Mouse (Mus musculus) forebrain, embryonic 14.5 days (tissue): Measurements from ENCODE around the gene Gm12184. TPM values are rescaled to one million over a fixed set of nuclear protein-coding genes. Genes with fewer than 3 reads are reported as not detected.
A peak's percentile ranks its signal among the peaks of the same experiment; 100 is the strongest.
"Not testable (repeated sequence)": the region's sequence is repeated elsewhere in the genome, so short reads cannot be mapped to it uniquely, and the experiment has no call there.

Experiments used
- ATAC-seq: fragments of 200-750 bp; cut with Nextera tagmentation; 2 replicates; pipeline ENCODE4 v1.8.0; 2017; ENCODE audit warnings: mild to moderate bottlenecking, moderate library complexity
- DNase-seq: peaks from one replicate; pipeline ENCODE4 v3.0.0-alpha.2; 2015; ENCODE audit warnings: low spot score
- H3K27ac ChIP-seq: fragments of 300-500 bp; sonication (generic); 2 replicates; pipeline ENCODE4 v1.5.1; 2014; ENCODE audit warnings: low read depth, mild to moderate bottlenecking, control low read depth, low read length, moderate library complexity
- H3K27me3 ChIP-seq: fragments of 300-500 bp; sonication (generic); replicated peaks from 2 replicates; pipeline ENCODE4 v1.6.1; 2014; ENCODE audit warnings: low read length, control low read depth, mixed read lengths; ENCODE audit not compliant: control insufficient read depth, insufficient read depth
- H3K36me3 ChIP-seq: fragments of 300-500 bp; sonication (generic); 2 replicates; pipeline ENCODE4 v1.6.1; 2014; ENCODE audit warnings: low read length, control low read depth; ENCODE audit not compliant: control insufficient read depth, insufficient read depth
- H3K4me1 ChIP-seq: fragments of 300-500 bp; sonication (generic); 2 replicates; pipeline ENCODE4 v1.6.1; 2014; ENCODE audit warnings: antibody characterized with exemption, low read length, control low read depth; ENCODE audit not compliant: control insufficient read depth, insufficient read depth
- H3K4me2 ChIP-seq: fragments of 300-500 bp; sonication (generic); 2 replicates; pipeline ENCODE4 v1.6.1; 2014; ENCODE audit warnings: mild to moderate bottlenecking, control low read depth, low read length
- H3K4me3 ChIP-seq: fragments of 300-500 bp; sonication (generic); 2 replicates; pipeline ENCODE4 v1.5.1; 2014; ENCODE audit warnings: low read depth, low read length, control low read depth
- H3K9ac ChIP-seq: fragments of 300-500 bp; sonication (generic); 2 replicates; pipeline ENCODE4 v1.6.1; 2014; ENCODE audit warnings: mild to moderate bottlenecking, low read length, control low read depth, moderate library complexity
- H3K9me3 ChIP-seq: fragments of 300-500 bp; sonication (generic); replicated peaks from 2 replicates; pipeline ENCODE4 v1.6.1; 2016; ENCODE audit warnings: low read length, control low read depth, mixed read lengths; ENCODE audit not compliant: control insufficient read depth
- WGBS: fragments of 180-500 bp; shearing (Covaris S2); extraction: QIAGEN DNeasy Blood & Tissue Kit; methylation state at CpG from one replicate; pipeline ENCODE4 v1.1.7; 2014; 5-methylcytosine and 5-hydroxymethylcytosine counted together
- polyA plus RNA-seq: library from polyadenylated mRNA; unstranded; fragments of >200 nt; fragmentation: Nextera tagmentation; extraction: Ambion mirVana; gene quantifications from 2 replicates; pipeline ENCODE4 v1.2.1, GENCODE M21; 2014

Gm12184 gene
- 3.5 and 3.6 TPM in 2 replicates for polyA plus RNA-seq

- under 1% methylated on average over 20 of the region's 92 CpGs for WGBS
- not testable (repeated sequence) for H3K36me3 ChIP-seq, H3K4me1 ChIP-seq, H3K27me3 ChIP-seq, DNase-seq, H3K9me3 ChIP-seq
- Histone ChIP-seq H3K4me3 (peak within 1 kb of the TSS; percentile 36), H3K4me2 (peak within 1 kb of the TSS; percentile 50), H3K9ac (peak within 1 kb of the TSS; percentile 35), H3K27ac (peak within 1 kb of the TSS; percentile 14; the same call in 1 of the 2 replicates)
- ATAC-seq, result peak; percentile 83
Measured at GRCm38 (mm10) chr11:48825979-48826751, at the start of gene Gm12184, which contains the start of gene Trim7. TSS of gene Gm12184 (minus strand) at chr11:48826655. TSS of gene Trim7 (plus strand) at chr11:48826140.

- not testable (repeated sequence) for H3K27me3 ChIP-seq, H3K36me3 ChIP-seq, ATAC-seq, H3K27ac ChIP-seq, H3K9ac ChIP-seq, H3K4me2 ChIP-seq, H3K4me1 ChIP-seq, DNase-seq, H3K4me3 ChIP-seq, H3K9me3 ChIP-seq
- WGBS, result 79% methylated on average over 1 of the region's 1 CpGs
Measured at GRCm38 (mm10) chr11:48875343-48875837, 48.9 kb upstream of the Gm12184 start.

- H3K4me1 ChIP-seq, result peaks cover 3% of the 10 kb centered on the region; the same call in 1 of the 2 replicates
- no peak overlapping the region for H3K4me3 ChIP-seq
- ATAC-seq (peak; percentile 62; the same call in 1 of the 2 replicates), DNase-seq (peak; percentile 71)
- H3K36me3 ChIP-seq, result no peaks in the 10 kb centered on the region
- whole genome bisulfite sequencing, result 0% methylated on average over 4 of the region's 4 CpGs
- no peak overlapping the region for H3K4me2 ChIP-seq
- no peaks in the 10 kb centered on the region for H3K9me3 ChIP-seq
- no peaks in the 10 kb centered on the region for H3K27me3 ChIP-seq
- H3K27ac ChIP-seq, result no peak overlapping the region
- H3K9ac ChIP-seq, result no peak overlapping the region
Measured at GRCm38 (mm10) chr11:48874465-48874864, 48.0 kb upstream of the Gm12184 start.

- WGBS, result 75% methylated on average over 10 of the region's 10 CpGs
- DNase-seq, result no peak
Measured at GRCm38 (mm10) chr11:48873591-48874290, 47.3 kb upstream of the Gm12184 start.

GRCm38 (mm10) chr11:48872695-48873300 is 46.3 kb upstream of the Gm12184 start:
- Histone ChIP-seq H3K4me1 (peaks cover 3% of the 10 kb centered on the region; the same call in 1 of the 2 replicates), H3K27ac (no peak overlapping the region), H3K27me3 (no peaks in the 10 kb centered on the region), H3K4me2 (no peak overlapping the region), H3K36me3 (no peaks in the 10 kb centered on the region), H3K4me3 (no peak overlapping the region), H3K9me3 (no peaks in the 10 kb centered on the region), H3K9ac (no peak overlapping the region)
- 84% methylated on average over 7 of the region's 7 CpGs for WGBS
- DNase-seq (no peak), ATAC-seq (no peak)

More at GRCm38 (mm10) chr11:48873591-48874290, 47.3 kb upstream of the Gm12184 start:
- no peak for ATAC-seq
- H3K9ac ChIP-seq, result no peak overlapping the region
- no peak overlapping the region for H3K27ac ChIP-seq
- H3K9me3 ChIP-seq, result no peaks in the 10 kb centered on the region
- no peaks in the 10 kb centered on the region for H3K27me3 ChIP-seq
- no peaks in the 10 kb centered on the region for H3K36me3 ChIP-seq
- no peak overlapping the region for H3K4me3 ChIP-seq
- no peak overlapping the region for H3K4me2 ChIP-seq
- H3K4me1 ChIP-seq, result peaks cover 3% of the 10 kb centered on the region; the same call in 1 of the 2 replicates

- peak overlapping the region; percentile 65 for H3K9ac ChIP-seq
- no peak overlapping the region for H3K27ac ChIP-seq
Measured at GRCm38 (mm10) chr11:48871817-48872541, 45.5 kb upstream of the Gm12184 start.

GRCm38 (mm10) chr11:48871201-48871772 is 44.8 kb upstream of the Gm12184 start, which contains the start of gene Irgm1:
TSS of gene Irgm1 (minus strand) at chr11:48871683.
- Histone ChIP-seq H3K4me1 (peaks cover 3% of the 10 kb centered on the region; the same call in 1 of the 2 replicates), H3K9ac (peak within 1 kb of the TSS; percentile 65), H3K4me2 (peak within 1 kb of the TSS; percentile 61), H3K4me3 (peak within 1 kb of the TSS; percentile 33), H3K27ac (no peak within 1 kb of the TSS), H3K36me3 (no peaks in the 10 kb centered on the region), H3K27me3 (no peaks in the 10 kb centered on the region), H3K9me3 (no peaks in the 10 kb centered on the region)
- peak; percentile 63 for ATAC-seq
- DNase-seq, result peak; percentile 37
- 2% methylated on average over 19 of the region's 19 CpGs for WGBS

More at GRCm38 (mm10) chr11:48871817-48872541, 45.5 kb upstream of the Gm12184 start:
- ATAC-seq (no peak), DNase-seq (peak; percentile 16)
- no peaks in the 10 kb centered on the region for H3K36me3 ChIP-seq
- H3K4me3 ChIP-seq, result peak overlapping the region; percentile 33
- no peaks in the 10 kb centered on the region for H3K27me3 ChIP-seq
- no peaks in the 10 kb centered on the region for H3K9me3 ChIP-seq
- H3K4me1 ChIP-seq, result peaks cover 3% of the 10 kb centered on the region; the same call in 1 of the 2 replicates
- peak overlapping the region; percentile 61 for H3K4me2 ChIP-seq
- 9% methylated on average over 17 of the region's 17 CpGs for WGBS

- DNase-seq (no peak), ATAC-seq (no peak)
- H3K4me1 ChIP-seq, result peaks cover 3% of the 10 kb centered on the region; the same call in 1 of the 2 replicates
- H3K4me2 ChIP-seq, result peak overlapping the region; percentile 61
- H3K27ac ChIP-seq, result no peak overlapping the region
- H3K9ac ChIP-seq, result peak overlapping the region; percentile 65
- 40% methylated on average over 7 of the region's 7 CpGs for WGBS
- no peaks in the 10 kb centered on the region for H3K27me3 ChIP-seq
- no peaks in the 10 kb centered on the region for H3K9me3 ChIP-seq
- H3K4me3 ChIP-seq, result peak overlapping the region; percentile 33
- no peaks in the 10 kb centered on the region for H3K36me3 ChIP-seq
Measured at GRCm38 (mm10) chr11:48870781-48871180, 44.3 kb upstream of the Gm12184 start.
